Mouse (Mus musculus) ES-CJ7 (cell line): ENCODE data around the gene Wwc1.

Experiments
- DNase-seq: peaks from one replicate; pipeline ENCODE4 v3.0.0; 2011; ENCODE audit warnings: low read depth, low spot score

The Wwc1 gene

DNA sequence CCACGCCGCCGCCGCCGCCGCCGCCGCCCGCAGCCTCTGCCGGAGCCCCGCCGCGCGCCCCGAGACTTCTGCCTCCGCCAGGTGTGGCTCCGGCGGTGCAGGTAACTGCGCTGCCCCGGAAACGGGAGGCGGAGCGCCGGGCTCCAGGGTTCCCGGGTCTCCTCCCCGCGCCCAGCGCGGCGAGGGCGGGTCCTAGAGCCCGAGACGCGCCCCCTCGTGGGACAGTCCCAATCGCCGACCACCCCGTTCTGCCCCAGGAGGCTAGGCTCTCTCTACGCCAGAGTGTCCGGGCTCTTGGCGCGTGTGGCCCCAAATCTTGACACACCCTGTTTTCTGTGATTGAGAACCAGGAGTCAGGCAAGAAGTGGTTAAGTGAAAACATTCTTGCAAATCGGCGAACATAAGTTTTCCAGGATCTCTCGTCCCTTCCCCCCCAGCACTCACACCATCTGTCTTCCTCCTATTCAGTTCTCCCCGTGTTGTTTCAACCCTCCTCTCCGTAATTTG, at the start of gene Wwc1:
Gene Wwc1 (minus strand): TSS at position 117 of the 507 bp plus-strand sequence.
- peak; percentile 70 for DNase-seq

DNA sequence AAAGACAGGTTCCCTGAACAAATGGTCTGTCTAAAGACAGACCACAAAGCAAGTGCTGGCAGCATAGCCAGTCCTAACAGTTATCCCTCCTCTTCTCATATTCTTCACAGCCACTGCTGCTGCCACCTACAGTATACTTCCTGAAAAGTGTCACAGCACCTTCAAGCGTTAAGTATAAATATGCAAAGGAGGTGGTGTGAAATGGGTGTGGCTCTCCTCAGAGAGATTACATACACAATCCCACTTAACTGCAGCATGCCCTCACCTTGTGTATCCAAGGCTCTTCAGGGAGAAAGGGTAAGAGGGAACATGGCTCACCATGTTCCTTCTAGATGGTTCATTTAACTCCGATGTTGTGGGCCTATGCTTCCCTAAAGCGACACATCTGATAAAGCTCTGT, 39.7 kb upstream of the Wwc1 start:
- peak; percentile 31 for DNase-seq

DNA sequence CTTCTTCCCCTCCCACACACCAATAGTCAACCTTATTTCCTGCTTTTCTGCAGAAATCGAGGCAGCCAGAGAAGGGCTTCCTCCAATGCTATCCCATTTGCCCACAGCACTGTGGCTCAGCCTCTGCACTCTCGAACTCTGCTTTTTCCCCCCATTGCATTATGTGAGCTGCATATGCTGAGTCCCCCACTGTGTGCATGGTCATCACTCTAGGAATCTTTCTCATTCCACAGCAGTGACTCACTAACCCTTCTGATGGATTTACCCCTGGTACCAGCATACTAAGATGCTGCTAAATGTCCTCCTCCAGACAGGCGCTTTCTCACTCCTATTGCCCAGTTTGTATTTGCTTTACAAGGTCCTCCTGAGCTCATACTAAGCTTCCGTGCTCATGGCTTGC, 32.9 kb upstream of the Wwc1 start:
- no peak for DNase-seq

DNA sequence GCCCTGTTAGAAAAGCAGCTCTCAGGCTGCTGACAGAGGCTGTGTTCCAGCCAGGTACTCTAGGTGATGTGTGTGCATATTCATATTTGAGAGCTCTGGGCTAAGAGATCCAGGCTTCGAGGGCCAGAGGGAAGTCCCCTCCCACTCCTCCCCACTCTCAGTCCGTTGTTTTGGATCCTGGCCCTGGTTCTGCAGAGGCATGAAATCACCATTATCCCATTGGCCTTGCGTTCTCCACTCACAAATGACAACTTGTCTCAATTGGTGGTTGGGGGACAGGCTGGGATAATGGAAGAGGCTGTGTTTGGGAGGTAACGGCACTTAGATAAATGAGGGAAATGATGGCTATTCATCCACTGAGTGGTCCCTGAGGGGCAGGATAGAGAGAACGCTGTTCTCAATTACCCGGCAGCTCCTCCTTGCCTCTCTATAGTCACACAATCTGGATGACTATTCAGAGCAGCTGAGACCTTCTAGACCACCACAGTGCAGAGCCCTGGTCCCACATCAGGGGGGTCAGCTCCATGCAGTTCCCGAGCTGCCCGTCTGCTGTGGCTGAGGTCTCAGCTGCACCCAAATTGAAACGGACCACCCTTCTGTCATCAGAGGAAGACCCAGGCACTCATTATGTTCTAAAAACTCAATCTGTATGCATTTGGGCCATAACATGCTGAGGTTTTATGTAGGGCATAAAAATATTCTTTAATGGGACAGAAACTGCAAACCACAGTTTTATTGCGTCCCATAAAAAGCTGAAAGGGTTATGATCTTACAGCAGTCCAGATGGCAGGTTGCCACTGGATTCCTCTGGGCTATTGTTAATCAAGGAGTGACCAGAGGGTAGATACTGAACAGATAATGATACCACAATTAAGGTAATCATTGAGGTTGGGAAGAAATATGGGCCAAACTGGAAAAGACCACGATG, 29.2 kb upstream of the Wwc1 start:
- no peak for DNase-seq

DNA sequence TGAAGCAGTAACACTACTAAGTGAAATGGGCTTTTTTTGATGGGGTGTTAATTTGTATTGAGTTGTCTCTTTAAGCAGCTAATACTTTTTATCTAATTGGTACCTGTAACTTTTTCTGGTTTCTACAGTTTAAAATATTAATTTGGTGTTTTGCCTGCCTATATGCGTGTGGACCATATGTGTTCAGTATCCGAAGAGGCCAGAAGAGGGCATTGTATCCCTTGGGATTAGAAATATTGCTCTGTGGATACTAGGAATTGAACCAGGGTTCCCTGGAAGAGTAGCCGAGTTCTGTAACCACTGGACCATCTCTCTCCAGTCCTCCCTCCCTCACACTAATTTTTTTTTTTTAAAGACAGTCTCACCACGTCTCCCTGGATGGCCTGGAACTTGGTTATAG, 22.6 kb upstream of the Wwc1 start:
- no peak for DNase-seq

DNA sequence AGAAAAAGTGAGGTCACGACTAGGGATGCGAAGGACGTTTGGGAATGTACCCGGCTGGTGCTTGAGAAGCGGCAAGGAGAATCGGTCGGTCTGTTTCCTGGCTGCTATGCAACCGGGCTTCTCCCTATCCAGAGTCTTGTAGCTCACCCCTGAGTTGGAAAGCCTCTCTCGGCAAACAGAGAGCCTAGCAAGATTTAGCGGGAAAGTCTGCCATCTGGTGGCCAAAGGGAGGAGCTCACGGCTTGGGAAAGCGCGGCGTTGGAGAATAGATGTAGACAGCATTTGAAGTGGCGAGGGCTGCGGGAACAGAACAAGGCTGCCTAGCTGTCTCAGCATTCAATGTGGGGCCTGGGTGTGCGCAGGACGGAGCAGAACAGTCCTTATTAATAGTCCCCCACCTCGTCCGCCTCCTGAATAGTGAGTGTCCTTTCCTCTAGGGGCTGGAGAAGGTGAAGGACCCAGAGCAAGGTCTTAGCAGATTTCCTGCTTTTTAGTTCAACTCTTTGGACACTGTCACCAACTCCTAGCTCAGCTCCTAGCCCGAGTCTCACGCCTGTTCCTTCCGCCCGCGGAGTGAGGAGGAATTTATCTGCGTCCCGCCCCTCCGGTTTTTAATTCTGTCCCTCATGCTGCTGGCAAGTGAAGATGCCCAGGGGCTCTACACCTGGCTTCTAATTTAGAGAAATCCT, 21.1 kb upstream of the Wwc1 start:
- peak; percentile 93 for DNase-seq

DNA sequence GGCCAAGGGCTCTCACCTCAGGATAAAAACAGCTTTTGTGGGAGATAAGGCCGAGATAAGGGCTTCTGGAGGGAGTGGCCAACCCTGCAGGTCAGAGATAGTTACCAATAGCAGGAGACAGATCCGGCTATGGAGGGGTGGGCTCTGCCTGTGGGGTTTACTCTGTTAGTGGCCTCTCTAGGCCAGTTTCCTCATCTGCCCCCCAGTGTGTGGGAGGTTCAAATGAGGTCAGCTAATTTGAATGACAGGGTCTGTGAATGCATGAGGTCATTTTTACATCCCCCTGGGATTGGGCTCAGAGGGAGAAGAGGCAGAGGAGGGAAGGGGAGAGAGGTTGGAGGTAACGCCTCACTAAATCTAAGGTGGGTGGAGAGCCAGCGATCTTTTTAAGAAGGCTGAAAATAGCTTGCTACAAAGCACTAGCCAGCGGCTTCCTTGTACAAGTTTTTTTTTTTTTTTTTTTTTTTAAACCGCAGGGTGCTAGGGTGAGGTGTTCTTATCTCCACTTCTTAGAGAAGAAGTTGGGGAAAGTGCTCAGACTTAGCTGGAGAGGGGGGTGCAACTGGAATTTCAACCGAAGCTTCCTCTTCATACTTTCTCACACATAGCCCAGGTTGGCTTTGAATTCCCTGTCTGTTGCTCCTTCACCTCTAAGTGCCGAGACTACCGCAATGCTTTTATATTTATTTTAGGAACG, 20.4 kb upstream of the Wwc1 start:
- DNase-seq = peak; percentile 44

DNA sequence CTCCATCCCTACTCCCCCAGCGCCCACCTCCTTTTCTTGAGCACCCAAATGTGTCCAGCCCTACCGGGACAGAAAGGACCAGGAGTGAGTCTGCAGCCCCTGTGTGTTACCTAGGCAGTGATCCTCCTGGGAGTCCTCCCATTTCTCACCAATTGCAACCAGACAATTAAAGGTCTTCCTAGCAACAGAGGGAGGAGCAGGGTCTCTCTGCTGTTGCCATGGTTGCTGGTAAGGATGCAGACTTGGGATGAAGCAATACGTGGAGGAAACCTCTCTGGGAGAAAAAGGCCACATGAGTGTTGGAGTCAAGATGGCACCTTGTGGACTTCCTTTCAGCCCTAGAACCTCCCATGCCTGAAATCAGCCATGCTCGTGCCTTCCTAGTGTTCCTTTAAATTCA, 19.7 kb upstream of the Wwc1 start:
- peak; percentile 21 for DNase-seq

DNA sequence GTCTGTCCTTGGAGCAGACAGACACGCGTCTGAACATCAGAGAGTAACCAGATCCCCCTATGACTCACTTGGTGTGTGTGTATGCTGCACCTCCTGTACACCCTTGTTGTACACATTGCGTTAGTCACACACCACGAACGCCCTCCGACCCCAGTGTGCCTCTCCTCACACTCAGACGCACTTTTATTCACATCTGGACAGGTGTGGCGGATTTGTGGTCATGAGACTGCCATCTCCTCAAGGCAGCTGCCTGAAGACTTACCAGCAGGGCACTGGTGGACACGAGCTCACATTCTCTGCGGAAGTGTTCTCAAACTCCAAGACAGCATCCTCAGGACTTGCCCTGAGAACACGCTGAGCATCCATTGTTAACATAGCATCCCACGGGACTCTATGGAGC, 17.7 kb upstream of the Wwc1 start:
- no peak for DNase-seq

DNA sequence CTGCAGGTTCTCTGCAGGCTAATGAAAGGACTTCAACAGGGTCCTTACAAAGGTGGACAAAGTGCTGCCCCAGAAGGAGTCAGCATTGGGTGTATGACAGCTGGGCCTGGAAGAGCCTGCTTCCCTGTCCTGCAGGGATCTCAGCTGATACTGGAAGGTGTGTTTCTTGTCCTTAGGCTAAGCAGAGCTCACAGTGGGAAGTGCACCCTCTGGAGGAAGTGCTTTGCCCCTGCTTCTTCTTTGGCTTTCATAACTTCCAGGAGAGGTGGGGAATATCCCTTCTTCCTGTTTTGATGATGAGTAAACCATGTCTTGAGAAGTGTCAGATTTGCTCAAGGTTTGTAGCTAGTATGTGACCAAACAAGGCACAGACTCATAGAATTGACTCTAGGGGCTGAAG, 15.0 kb upstream of the Wwc1 start:
- peak; percentile 25 for DNase-seq

DNA sequence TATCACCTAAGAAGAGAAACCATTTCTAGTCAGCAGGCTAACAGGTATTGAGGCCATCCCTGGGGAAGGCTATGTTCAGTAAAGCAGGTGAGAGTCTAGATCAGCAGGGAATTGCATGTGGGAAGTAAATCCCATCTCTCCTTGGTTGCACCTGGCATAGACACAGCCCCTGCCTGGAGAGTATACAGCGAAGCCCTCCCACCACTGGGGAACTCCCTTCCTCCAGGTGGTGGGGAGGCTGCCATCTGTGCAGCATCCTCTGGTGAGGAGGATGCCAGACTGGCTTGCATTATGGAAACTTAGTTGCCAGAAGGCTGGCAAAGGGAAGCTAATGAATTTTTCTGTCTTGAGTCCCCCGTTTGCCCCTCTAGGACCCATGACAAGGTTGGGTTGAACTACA, 11.5 kb upstream of the Wwc1 start:
- DNase-seq = no peak

DNA sequence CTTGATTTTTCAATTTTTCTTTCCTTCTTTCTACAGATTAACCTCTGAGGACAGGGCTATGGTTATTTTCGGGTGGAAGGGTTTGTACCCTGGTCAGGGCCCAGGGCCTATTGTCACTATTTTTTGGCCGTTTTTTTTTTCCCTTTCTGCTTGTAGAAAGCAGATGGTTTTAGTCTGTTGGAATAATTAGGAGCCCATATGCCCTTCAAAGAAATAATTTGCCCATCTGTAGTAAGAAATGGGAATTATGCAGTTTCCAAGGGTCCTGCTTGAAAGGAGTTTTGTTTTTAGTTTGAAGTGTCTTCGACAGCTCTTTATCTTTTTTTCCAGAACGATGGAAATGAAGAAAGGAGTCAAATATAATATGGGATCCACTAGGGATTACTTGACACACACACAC, 9.6 kb upstream of the Wwc1 start:
- no peak for DNase-seq

DNA sequence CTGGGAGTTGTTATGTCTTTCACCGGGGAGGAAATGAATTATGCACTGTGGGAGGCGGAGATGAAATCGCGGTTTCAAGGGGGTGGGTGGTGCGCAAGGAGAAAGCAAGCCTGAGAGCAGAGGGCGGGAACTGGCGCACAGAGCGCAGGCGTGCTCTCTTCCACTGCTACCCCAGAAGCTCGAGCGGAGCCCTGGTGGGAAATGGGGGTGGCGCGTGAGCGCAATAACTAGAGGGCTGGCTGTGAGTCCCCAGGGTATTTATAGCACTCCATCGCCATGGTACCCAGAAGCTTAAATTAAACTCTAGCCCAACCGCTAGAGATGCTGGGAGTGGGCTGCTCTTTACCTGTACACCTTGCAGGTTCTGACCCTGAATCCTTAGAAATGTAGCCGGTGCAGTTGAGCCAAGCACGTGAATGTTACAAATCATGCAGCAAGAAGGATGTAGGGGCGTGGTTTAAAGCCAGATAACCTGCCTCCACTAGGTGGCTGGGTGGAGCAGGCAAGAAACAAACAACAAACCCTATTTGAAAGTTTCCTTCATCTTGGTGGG, 5.6 kb upstream of the Wwc1 start:
- peak; percentile 70 for DNase-seq

DNA sequence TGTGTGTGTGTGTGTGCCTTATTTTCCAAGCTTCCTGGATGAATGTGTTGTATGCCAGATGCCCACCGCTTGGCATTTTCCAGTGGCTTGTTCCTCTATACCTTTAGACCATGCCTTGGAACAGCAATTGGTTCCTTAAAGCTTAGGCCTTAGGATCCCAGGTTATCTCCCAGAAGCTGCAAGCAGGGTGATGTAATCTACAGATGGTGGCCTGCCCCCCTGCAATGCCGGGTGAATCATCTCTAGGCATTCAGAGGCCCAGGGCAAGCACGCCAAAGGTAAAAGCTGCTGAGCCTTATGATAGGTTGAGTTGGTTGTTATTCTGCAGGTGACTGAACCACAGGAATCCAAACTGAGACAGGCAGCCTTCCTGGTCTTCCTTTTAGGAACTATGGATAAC, 2.4 kb upstream of the Wwc1 start:
- DNase-seq = no peak

DNA sequence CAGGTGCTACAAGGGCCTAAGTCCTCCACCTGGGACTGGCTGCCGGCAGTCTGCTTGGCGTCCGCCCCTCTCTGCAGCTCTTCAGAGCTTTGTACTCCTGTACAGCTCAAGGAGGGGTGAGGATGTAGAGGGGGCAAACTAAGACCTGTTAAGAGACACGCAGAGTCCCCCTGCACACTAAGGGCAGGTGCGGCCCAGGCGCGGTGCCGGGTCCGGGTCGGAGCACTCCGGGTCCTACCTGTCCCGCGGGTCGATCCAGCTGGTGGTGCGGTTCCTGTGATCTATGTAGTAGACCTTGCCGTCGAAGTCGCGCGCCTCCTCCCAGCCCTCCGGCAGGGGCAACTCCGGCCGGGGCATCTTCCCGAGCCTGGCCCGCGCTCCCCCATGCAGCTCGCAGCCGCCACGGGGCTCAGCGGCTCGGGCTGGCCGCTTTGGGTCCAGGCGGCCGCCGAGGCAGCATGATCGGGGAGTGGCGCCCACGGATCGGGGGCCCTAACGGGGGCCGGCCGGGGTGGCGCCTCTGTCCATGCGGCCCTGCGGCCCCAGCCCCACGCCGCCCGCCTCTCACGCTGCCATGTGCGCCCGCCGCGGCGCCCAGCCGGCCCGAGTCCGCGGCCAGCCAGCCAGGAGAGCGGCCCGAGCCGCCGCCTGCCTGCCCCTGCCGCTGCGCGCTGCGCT, 455 bp downstream of the Wwc1 start:
- peak; percentile 39 for DNase-seq

DNA sequence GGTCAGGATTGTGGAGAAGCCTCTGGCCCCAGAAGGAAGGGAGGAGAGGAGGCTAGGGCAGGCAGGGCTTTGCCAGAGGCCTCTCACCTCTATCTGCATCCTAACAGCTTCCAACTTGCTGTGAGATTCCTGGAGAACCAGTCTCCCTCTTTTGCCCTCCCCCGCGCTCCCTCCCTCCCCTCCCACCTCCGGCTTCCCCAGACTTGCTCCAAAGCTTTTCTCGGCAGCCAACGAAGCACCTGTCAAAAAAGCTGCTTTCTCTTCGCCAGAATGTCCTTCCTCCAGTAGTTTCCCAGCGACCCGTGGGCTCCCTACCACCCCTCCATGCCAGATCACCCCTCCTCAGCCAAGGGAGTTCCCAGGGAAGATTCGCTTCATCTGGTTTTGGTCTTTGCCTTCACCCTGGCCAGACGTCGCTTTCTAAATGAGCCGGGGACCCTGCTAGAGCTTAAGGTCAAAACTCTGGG, 1.0 kb downstream of the Wwc1 start:
- DNase-seq = no peak

DNA sequence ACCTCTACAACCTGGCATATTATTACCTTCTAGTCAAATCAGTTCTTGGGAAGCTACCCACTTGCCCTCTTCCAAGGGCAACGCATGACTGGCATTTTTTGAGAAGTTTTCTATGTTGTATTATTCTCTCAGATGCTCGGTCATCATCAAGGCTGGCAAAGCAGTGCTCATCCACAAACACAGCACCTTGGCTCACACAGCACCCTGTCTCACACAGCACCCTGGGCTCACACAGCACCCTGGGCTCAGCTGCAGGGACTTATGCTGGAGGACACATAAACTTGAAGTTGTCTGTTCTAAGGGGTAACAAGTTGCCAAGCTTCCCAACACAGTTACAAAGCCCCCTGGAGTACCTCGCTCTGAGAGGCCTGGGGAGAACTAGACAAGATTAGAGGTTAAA, 2.5 kb downstream of the Wwc1 start:
- no peak for DNase-seq

DNA sequence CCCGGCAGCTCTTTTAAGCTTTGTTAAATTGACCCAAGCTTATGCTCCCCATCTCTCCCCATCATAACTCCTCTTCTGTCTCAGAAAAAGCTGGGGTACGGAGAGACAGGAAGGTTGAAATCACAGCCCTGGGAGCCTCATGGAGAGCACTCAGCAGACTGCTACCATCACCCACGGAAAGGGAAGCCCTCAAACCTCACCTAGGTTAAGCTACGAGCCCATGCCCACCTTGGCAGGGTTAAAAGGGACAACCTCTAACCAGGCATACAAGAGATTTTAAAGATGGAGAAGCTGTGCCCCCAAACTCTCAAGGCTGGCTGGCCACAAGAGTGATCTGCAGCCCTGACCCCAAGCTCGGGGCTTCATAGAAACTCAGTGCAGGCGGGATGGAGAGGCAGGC, 3.2 kb downstream of the Wwc1 start:
- no peak for DNase-seq

DNA sequence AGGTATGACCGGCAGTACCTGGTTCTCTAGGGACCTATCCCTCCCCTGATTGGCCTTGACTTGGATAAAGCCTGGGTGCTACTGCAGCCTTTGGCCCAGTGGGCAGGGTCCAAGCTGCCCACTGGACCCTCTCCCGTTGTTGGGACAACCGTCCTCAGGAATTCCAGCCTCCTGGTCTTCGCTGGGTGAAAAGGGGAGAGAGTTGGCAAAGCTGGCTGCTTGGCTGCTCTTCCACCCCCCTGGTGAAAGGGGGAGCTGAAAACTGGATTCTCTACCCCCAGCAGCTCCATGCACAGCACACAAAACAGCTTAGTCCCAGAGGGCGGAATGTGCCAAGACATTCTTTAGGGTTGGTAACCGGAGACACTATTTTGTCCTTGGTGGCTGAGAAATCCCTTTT, 3.8 kb downstream of the Wwc1 start:
- DNase-seq = peak; percentile 27

DNA sequence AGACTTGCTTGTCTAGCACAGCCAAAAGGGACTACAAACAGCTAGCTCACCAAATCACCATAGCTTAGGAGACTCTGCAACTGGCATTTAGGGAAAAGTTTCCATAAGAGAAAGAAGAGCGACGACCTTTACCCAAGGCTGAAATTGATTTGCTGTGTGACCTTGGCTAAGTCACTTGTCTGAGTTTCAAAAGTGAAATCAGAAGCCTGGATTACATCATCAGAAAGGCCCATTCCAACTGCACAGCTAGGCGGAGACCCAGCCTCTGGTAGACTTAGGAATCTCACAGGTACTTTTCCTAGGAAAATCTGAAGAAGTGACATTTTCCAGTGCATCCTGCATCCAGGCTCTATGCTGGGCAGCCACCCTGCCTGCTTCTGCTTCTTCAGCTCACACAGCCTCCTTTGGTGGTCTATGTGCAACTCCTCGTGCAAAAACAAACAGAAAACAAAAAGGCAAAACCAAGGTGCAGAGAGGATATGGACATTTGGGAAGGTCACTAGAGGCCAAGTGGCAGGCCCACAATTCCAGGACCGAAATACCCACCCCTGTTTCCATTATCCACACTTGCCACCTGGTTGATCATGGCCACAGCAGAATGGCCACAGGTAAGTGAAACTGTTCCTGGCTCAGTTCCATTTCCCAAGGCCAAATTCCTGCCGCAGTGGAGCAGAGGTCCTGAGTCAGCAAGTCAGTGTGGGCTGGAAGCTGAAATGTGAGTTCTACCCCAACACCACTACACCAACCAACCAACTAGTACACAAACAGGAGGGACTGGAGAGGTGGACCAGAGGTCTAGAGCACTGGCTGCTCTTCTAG, 5.5 kb downstream of the Wwc1 start:
- DNase-seq = peak; percentile 12
